Mouse (Mus musculus) cerebellum, postnatal 14 days (tissue): ENCODE measurements around the gene Fam45a.
"Not testable (repeated sequence)": the region's sequence is repeated elsewhere in the genome, so short reads cannot be mapped to it uniquely, and the experiment has no call there.

ENCODE experiments used
- DNase-seq, 2 experiments: peaks; one replicate each; pipeline ENCODE4 v3.0.0; 2021; ENCODE audit warnings: mixed read lengths in 2 of 2

Fam45a gene

DNA sequence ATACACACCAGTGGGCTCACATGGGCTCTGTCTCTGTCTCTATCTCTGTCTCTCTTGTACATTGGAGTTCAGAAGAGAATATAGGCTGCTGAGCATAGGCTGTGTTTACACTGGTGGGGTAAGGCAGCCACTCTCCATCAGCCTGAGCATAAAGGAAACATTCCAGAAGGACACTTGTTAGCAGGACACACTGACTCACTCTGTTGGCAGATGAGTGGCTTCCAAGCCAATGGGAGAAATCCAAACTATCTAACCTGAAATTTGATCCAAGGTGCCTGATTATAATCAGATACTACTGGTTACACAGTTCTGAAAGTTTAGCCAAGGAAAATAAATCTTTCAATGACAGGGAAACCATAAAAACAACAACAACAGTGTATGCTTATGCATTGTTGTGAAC is 34.3 kb downstream of the Fam45a start:
- DNase-seq = no peak

- peak; percentile 87 to 89 for DNase-seq
Measured at GRCm38 (mm10) chr19:60860868-60861700, 49.7 kb downstream of the Fam45a start, which contains the start of gene Sfxn4. Sfxn4 (minus strand) TSS chr19:60861479.

DNA sequence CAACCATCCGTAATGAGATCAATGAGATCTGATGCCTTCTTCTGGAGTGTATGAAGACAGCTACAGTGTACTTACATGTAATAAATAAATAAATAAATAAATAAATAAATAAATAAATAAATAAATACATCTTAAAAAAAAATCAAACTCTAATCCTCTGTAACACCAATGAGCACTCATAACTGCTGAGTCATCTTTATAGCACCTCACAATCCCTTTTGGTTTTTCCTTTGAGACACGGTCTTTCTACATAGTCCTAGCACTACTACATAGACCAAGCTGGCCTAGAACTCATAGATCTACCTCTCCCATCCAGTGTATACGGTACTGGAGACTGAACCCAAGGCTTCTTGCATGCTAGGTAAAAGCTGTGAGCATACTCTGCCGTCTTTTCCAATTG is 54.8 kb downstream of the Fam45a start:
- not testable (repeated sequence) for DNase-seq

DNA sequence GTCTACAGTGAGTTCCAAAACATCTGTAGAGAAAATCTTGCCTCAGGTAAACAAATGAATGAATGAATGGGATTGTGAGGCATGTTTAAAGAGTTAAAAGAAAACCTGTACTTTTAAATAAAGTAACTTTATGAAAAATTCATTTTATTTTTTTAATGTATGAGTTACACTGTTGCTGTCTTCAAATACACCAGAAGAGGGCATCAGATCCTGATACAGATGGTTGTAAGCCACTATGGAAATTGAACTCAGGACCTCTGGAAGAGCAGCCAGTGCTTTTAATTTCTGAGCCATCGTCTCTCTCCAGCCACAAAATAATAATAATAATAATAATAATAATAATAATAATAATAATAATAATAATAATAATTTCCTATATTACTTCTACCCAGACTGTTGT is 59.1 kb downstream of the Fam45a start:
- no peak for DNase-seq

DNA sequence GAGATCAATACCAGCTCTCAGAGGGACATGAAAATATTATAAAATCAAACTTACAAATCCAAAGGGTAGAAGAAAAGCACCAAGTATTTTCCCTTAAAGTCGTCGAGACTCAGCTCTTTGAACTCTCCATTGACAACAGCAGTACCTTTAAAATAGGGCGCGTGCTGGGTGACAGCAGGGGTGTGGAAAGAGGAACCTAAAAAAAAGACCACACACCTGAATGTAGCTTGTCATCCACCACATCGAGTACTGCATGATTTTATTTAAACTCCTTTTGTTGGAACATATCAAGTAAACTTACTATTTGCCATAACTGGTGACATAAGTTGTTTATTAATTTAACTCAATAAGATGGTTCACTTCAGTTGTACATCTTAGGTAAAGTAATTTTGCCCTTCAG is 60.0 kb downstream of the Fam45a start:
- no peak for DNase-seq

DNA sequence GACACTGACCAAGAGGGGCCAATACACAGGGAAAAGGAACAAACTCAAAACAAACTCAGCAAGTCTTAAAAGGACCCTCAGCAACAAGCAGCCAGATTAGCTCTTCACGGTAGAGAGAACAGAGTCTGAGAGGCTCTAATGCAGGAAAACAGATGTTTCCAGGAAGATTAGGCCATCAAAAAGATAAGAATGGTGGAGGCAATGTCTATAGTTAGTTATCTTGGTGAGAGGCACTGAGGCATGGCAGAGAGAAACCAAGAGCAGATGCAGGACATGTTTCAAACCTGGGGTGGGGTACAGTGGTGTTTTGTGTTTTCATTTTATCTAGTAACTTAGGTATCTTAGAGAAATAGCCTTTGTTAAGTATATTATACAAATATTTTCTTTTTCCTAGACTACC is 60.9 kb downstream of the Fam45a start:
- DNase-seq = no peak

- DNase-seq = peak in 1 of 2 experiments; percentile 17
Measured at GRCm38 (mm10) chr19:60873501-60873900, 62.1 kb downstream of the Fam45a start.

DNA sequence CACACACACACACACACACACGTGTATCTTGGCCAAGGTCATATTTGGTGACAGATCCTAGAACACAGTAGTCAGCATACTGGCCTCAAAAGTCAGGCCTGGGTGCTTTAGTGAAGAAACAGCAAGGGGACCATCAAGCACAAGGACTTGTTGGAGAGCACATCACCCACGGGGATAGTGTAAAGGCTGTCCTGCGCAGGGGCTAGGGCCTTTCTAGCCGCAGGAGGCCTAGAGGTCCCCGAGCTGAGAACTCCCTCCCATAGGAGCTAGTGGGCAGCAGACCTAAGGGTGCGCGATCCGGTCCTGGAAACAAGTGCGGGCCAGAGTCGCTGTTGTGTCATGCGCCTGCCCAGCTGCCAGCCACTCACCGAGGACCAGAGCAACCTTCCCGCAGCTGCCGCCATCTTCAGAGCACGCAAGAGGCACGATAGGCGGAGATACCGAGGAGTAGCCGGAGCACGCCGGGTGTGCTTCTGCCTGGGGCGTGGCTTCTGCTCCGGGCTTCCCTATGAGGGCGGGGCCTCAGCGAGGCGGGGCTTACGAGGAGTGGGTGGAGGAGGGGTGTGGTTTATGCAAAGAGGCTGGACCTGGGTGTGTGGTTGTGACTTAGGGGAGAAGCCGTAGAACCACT is 62.8 kb downstream of the Fam45a start, which contains the start of gene Prdx3:
Prdx3 (minus strand) TSS at position 493 of the 631 bp plus-strand sequence.
- DNase-seq = peak; percentile 95 to 96

DNA sequence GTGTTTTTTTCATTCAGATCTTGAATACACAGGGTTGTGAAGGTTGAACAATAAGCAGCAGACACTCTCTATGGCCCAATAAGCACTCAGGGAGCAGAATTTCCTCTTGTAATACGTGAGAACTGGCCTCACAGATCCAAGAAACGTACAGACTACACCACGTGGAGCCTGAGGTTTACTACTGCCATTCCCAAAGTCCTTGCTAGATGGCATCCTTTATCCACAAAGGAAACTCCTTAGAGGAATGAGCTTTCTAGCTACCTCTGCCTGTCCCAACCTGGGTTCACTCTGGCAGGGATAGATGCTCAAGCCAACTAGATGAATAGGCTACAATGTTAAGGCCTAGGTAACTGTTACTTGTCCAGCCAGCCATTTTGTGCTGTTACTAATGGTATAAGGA is 71.7 kb downstream of the Fam45a start:
- DNase-seq = peak; percentile 61
